Mouse (Mus musculus) heart, adult 11 months (tissue): ENCODE data around the gene Zdhhc11.

ENCODE experiments used
- DNase-seq: peaks from one replicate; pipeline ENCODE4 v3.0.0; 2022

Zdhhc11 gene

DNA sequence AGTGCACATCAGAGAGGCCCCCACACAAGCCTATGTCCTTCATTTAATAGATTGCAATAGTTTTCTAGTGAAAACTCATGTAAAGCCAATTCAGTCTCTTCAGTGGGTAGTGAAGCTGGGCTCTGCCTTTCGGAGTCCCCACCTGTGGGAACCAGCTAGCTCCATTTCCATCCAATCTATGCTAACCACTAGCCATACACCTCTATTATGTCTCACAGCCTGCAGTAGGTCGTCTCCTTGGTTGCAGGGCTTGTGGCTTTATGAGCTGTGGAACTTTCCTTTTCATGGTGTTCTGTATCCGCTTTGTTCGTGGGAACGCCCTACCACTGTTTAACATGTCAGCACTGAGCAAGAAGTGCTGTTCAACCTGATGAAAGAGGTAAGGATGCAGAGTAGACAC is at the start of gene Zdhhc11:
Zdhhc11 (plus strand) TSS at position 301 of the 400 bp plus-strand sequence.
- no peak for DNase-seq

DNA sequence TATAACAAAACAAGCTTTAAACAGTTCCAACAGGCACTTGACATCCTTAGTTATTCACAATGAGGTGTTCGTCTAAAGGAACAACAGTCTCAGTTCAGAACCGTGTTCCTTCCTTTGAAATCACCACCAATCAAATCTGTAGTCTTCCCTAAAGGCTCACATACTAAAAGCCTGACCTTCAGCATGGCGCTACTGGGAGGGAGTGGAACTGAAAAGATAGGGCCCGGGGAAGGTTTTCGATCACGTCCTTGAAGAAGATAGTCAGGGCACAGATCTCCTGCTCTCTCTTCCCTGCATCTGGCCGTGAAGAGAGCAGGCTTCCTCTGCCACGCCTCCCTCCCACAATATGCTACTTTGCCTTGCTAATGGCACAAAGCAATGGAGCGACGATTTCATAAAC is 31.4 kb upstream of the Zdhhc11 start:
- peak; percentile 82 for DNase-seq

DNA sequence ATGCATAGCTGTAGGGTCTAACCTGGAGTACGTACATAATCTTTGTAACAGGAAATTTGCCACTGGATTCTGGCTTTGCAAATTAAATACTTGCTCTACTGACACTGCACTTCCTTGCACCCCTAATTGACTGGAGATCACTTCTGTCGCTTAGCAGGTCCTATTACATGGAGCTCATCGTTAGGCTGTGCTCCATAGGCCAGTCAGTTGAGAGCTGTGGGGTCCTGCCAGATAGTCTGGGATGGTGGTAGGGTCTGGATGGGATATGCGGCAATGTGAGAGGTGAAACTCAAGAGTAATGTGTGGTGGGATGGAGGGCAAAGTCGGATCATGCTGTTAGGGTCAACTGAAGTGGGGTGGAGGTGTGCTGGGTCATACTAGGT is 26.7 kb upstream of the Zdhhc11 start:
- no peak for DNase-seq

DNA sequence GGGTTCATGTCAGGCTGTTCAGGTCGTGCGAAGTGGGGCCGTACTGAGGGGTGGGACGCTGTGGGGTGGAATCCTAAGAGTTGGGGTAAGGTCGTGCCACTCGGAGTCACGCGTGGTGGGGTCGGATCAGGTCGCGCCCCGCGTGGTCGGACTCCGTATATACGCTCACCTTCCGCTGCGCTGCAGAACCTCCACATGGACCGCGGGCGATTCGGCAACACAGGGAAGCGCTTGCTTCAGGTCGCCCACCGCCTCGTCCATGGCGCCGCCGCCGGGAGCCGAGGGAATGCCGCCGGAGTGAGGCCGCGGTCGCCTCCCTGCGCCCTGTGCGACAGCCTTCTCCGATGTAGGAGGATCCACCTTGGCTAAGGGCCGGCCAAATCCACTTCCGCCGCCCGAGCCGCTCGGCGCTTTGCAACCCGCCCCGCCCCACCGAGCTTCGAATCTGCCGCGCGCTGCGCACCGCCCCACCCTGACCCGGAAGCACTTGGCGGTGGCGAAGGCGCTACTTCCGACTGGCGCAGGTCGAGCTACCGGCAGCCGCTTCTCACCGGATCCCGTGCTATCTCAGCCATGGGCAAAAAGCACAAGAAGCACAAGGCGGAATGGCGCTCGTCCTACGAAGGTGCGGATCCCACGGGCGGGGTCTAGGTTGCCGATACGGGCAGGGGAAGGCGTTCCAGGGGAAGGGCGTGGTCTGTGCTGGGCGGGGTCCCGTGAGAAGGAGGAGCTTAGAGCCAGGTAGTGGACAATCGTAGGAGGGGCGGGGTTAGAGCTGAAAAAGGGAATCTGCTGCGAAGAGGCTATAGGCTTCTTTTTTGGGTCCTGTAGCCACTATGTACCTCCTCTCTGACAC is 26.1 kb upstream of the Zdhhc11 start, which contains the start of the genes Trip13 and Brd9:
Trip13 (minus strand) TSS at position 464 of the 856 bp plus-strand sequence.
Brd9 (plus strand) TSS at position 491 of the 856 bp plus-strand sequence.
- DNase-seq, result peak; percentile 99

DNA sequence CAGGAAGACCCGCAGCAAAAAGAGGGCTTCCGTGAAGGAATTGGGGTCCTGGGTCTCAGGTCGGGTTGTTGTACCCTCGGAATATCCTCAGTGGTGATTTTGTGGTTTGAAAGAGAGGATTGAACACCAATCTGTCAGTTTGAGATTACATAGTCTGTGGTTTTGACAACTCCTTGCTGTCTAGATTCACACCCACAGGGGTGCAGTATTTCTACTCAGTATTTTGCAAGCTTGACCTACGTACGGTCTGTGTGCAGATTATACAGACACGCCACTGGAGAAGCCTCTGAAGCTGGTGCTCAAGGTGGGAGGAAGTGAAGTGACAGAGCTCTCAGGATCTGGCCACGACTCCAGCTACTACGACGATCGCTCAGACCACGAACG is 25.5 kb upstream of the Zdhhc11 start:
- DNase-seq, result no peak

DNA sequence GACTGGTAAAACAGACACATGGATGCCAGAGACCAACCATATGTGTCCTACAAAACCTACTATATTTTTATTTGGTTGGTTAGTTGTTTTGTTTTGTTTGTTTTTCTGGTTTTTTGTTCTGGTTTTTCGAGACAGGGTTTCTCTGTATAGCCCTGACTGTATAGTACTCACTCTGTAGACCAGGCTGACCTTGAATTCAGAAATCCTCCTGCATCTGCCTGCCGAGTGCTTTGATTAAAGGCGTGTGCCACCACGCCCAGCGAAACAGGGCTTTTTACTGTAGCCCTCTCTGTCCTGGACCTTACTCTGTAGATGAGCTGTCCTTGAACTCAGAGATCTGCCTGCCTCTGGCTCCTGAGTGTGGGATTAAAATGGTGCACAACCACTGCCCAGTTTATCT is 24.6 kb upstream of the Zdhhc11 start:
- no peak for DNase-seq

DNA sequence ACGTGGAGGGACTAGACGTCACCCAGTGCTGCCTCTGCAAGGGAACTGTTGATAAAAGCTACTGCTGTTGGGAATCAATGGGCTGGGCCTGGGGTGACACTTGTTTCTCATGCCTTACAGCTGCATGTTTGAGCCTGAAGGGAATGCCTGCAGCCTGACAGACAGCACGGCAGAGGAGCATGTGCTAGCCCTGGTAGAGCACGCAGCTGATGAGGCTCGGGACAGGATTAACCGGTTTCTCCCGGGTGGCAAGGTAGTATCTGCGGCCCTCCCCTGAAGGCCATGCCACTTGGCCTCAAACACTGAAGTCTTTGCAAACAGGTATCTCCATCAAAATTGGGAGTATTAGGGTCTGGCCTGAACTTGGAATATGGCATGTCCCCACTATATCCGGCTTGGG is 19.0 kb upstream of the Zdhhc11 start:
- DNase-seq, result no peak

DNA sequence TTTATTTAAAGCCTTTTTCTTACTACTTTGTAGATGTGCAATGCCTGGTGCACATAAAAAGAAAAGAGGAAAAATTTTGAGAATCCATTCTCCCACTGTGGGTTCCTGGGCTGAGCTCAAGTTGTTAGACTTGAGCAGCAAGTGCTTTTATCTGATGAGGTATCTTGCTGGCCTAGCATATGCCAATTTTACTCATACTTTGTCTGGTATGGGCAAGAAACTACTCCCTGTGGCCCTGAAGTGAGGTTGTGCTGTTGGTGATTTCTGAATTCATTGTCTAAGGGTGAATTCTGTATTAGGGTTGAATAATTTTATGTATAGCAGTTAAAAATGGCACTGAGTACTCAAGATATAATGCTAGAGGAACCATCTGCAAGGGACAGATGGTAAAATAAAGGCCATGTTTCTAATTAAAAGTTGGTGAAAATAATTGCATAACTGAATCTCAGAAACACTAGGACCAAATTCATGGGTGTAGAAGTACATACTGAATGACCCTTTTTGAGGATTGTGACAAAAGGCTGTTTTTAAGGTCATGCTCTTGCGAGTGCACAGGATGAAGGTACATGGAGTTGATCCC is 10.0 kb upstream of the Zdhhc11 start:
- DNase-seq, result no peak

DNA sequence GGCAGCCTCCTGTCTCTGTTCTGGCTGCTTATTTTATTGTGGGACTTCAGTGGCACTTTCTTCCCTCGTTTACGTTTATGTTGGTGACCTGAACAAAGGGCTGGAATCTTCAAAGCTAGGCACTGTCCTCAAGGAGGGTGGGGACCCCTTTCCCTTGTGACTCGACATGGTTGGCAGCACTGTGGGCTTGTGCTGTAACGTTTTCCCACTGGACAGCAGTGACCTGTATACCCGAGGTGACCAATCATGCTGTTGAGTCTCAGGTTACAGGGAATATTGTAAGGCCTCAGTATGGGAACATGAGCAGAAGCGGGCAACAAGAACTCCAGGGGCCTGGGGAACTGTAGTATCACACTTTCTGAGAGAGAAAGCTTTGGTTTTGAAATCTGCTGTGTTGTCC is 9.0 kb upstream of the Zdhhc11 start:
- DNase-seq, result no peak

DNA sequence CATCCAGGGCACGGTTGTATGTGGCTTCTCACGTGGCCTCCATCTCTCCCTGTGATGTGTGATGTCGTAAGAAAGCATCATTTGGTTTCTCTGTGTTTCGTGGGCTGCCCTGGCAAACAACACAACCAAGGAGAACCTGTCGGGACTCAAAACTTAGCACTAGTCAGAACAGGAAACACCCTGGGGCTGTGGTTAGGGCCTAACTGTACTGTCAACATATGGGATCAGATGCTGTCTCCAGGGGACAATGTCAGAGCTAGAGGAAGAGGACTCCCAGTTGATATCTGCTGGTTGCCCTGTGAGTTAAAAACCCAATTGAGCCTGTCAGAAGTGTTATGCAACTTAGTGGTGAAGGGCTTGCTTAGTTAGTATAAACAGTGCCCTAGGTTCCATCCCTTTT is 8.1 kb upstream of the Zdhhc11 start:
- no peak for DNase-seq

DNA sequence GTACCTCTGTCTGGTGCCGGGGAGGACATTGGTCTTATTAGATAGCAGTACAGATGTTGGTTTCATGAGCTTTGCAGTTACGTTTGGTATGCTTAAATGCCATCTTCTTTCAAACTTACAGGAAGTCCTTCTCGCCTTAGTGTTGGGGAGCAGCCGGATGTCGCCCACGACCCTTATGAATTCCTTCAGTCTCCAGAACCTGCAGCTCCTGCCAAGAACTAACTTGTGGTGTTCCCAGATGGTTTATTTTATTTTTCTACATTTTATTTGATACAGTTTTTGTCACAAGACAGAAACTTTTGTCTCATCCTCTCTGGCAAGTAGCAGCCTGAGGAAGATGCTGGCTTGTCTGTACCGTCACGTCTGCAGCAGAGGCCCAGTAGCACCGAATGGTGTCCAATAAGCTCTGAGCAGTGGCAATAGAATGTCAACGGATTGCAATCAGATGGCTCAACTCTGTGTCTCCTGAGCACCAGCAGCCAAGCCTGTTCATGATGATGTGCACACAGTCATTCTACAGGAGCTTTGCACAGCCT is 3.5 kb upstream of the Zdhhc11 start:
- DNase-seq, result no peak

DNA sequence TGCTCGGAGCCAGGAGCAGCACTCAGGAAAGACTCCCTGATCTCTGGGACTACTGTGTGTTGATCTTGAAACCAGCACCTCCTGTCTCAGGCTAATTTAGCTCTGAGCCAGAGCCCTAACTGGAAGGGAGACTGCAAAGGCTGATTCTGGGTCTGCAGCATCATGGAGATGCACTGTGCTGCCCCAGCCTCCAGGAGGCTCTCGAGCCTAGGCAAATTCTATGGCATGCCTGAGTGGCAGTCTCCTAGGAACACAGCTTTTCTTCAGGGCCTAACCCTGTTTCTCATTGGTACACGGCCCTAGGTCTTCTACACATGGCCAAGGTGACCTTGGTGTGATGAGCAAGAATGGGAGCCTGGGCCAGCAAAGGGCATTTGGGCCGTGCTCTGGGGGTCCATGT is 2.5 kb upstream of the Zdhhc11 start:
- DNase-seq, result no peak

DNA sequence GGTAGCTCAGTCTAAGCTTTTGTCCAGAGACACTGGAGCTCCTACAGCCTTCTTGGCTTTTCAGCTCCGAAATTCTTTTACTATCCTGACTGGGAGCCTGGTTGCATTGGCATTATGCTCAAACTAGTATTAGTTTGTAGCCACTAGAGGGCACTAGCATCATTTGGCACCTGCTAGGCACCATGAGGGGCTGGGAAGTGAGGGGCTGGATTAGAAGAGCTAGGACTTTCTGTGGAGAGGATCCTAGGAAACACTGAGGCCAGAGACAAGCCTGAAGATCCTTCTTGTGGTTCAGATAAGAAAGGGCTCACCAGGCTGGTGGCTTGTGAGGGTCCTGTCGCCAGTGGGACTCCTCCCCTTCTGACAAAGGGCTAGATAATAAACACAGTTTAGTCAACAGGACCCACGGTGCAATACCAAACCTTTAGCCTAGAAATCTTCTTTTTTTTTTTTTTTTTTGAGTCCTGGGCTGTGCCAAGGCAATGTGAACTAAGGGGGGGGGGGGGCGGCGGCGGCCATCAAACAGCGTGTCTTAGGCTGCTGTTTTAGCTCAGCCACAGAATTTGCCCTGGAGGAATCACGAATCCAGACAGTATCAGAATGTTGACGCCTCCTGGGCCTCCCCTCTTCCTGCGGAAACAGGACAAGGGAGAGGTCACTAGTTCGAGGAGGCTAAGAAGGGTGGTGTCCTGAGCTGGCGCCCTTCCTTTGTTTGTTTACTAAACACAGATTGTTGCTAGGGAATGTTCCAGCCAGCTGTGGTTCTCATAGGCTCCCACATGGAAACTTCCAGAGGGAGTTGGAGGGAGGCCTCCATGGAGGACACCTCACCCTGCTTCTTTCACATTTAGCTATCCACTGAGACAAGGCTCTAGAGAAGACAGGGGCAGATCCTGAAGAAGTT is 7.1 kb downstream of the Zdhhc11 start:
- peak; percentile 100 for DNase-seq

DNA sequence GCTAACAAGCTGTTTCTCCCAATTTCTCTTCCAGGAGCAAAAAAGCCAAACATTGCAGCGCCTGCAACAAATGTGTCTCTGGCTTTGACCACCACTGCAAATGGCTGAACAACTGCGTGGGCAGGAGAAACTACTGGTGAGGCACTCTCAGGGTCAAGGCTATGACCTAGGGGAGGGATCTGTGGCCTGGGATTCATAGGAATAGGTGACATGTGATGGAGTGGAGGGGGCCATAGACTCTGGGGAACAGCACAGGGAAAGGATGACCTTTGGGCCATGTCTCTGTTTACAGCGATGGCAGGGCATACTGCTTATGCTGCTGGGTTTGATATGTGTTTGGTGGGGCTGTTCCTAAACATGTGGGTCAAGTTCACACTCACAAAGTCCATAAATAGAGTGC is 10.9 kb downstream of the Zdhhc11 start:
- DNase-seq, result no peak

DNA sequence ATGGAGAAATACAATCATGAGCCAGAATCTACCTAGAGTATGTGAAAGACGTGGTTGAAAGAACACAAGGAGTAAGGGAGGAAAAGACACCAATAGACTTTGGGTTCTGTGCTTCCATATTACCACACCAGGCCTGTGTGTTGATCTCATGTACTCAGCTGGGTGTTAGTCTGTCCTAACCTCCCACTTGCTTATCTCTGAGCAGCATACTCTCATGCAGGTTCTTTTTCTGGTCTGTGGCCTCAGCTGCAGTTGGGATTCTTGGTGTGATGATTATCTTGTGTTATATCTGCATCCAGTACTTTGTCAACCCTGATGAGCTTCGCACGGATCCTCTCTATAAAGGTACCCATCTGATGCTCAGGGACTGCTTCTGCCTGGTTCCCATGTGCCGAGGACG is 13.3 kb downstream of the Zdhhc11 start:
- DNase-seq, result peak; percentile 71

DNA sequence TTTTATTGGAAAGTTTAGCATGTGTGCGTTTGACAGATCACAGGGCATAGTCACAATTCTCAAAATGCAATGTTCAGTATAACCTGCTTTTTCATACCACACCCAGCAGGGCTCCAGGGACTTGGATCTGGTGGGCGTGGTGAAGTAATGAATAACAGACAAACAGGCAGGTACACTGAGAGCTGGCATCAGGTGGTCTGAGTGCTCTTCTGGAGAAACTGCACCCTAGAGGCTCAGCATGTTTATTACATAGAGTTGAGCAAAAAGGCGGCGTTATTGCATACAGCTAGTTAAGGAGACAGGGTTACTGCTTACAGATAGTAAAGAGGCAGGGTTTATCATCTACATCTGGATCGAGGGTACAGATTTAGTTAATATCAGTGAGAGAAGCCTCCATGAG is 26.7 kb downstream of the Zdhhc11 start:
- peak; percentile 37 for DNase-seq

DNA sequence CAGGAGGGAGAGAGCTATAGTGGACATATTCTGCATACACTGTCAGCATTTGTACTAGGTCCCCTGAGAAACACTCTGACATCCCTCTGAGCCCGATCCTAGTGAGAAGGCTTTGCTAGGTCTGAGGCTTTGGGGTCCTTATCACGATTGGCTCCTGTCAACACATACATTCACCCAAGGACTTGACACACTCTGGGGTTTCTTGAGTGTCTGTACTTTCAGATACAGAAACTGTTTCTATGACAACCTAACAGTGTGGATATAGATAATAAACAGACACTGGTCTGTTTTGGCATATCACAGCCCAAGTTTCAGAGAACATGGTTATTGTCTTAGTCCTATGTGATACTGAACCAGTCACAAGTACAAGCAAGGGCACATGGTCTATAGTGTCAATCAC is 27.1 kb downstream of the Zdhhc11 start:
- peak; percentile 28 for DNase-seq

DNA sequence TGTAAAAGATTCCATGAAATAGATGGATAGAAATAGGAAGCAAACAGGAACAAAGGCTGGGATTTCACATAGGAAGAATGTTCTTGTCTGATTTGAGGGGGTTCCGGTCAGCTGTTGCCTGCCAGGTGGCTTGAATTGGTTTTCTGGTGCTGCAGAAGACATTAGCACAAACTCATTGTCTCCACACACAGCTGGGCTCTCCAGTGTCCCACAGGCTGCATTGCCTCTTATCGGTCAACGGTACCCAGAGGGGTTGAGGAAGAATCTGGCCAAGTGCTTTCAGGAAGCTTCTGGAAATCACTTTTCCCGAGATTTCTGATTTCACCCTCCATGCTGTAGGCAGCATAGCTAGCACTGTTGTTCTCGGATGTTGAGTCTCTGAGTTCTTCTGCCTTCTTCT is 27.6 kb downstream of the Zdhhc11 start:
- peak; percentile 98 for DNase-seq

DNA sequence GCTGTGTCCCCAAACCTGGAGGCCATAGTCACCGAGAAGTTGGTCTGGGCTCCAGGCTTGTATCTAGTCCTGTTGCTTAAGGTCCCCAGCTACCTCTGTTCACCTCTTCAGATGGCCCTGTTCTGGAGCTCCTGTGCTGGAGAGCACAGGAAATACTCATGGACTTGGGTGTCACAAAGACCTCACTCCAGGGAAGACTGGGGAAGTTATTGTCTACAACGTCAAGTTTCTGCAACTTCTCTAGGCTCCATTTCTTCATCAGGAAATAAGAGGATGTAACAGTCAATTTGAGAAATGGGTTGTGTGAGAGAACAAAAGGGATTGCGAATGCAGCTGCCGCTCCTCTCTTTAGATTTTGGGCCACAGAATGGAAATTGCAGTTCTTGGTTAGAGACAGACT is 32.8 kb downstream of the Zdhhc11 start:
- DNase-seq, result no peak

DNA sequence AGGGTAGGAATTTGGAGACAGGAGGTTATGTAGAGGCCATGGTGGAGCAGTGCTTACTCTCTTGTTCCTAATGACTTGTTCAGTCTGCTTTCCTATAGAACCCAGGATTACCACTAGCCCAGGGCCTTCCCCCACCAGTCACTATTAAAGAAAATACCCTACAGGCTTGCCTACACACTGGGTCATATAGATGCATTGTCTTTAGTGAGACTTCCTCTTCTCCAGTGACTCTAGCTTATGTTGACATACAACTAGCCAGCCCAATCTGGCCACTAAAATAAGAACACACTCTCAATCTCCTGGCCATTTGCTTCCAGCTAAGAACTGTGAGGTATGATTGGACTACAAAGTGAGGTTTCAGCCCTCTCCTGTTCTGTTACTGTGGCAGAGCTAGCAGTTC is 36.9 kb downstream of the Zdhhc11 start:
- peak; percentile 68 for DNase-seq

DNA sequence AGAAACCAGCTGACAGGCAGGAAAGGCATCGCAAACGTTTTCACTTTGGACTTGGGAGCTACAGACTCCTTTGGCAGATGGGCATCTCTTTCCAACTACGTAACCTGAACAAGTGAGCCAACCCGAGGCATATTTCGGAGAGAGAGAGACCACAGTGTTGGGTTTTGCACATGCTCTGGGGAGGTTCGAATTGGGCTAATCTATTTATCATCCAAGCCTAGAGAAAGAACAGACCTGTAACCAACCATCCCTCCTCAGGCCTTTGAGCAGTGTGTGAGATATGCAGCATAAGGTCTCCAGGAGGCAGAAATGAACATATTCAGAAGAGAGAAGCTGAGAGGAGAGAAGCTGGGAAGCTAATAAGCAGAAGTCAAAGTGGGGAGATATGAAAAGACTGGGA is 37.3 kb downstream of the Zdhhc11 start:
- peak; percentile 64 for DNase-seq

DNA sequence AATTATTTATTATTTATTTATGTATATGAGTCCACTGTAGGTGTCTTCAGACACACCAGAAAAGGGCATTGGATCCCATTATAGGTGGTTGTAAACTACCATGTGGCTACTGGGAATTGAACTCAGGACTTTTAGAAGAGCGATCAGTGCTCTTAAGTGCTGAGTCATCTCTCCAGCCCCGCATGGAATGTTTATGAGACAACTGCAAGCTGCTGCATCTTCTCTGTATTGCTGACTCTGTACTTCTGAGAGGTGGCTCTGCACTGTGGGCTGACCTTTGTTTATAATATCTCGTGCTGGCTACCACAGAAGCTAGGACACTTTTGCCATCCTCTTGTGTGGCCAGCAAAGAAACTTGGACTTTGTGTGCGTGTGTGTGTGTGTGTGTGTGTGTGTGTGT is 37.8 kb downstream of the Zdhhc11 start:
- DNase-seq, result peak; percentile 73

DNA sequence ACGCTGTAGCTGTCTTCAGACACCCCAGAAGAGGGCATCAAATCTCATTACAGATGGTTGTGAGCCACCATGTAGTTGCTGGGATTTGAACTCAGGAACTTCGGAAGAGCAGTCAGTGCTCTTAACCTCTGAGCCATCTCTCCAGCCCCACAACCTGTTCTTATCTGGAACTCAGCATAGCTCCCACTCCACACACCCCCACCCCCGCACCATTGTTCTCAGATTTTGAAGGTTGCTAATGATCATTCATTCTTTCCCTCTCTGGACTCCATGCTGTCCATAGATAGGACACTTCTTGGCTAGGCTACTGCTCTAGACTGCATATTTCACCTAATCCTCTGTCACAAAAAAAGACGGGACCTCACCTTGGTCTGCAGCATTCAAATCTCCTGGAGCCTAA is 43.2 kb downstream of the Zdhhc11 start:
- peak; percentile 57 for DNase-seq
